Mouse (Mus musculus) spleen, embryonic (tissue): ENCODE measurements around the gene Evi5.
"Not testable (repeated sequence)": the region's sequence is repeated elsewhere in the genome, so short reads cannot be mapped to it uniquely, and the experiment has no call there.

Source experiments
- CTCF ChIA-PET: fragments of 350-600 bp; sonication (Branson Sonifier 250); formaldehyde crosslinking; loops from one replicate; lab custom pipeline; 2022; lab: Charles Lee

Gene Evi5

DNA sequence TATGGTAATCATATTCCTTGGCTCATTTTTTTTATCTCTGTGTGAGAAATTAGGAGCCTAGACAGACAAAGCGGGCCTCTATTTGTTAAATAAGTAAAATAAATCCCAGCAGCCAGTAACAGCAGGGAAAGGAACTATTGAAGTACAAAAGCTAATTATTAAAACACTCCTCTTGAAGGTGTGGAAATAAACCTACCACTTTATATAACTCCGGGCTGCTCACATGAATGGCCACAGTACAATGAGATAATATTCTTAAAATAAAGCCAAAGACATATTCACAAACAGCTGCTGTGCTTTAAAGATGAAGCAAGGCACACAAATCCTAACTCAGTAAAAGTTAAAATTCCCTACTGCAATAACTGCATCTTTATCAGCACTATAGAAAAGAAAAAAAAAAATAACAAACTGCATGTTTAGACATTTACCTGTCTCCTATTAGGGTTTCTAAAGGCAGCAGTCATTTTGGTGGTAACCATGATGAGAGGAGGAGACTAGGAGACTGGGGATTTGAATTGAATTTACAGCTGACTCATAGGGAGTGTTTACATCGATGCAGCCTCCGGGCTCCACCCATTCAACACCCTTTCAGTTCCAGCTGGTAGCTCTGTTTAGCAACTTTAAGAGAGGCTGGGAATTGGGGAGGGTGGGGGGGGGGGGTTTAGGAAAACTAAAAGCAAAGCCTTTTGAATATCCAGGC is at the start of gene Evi5:
Gene Evi5, minus strand, starts transcription at position 547 of the 700 bp plus-strand sequence.
- CTCF ChIA-PET: no interaction called here

DNA sequence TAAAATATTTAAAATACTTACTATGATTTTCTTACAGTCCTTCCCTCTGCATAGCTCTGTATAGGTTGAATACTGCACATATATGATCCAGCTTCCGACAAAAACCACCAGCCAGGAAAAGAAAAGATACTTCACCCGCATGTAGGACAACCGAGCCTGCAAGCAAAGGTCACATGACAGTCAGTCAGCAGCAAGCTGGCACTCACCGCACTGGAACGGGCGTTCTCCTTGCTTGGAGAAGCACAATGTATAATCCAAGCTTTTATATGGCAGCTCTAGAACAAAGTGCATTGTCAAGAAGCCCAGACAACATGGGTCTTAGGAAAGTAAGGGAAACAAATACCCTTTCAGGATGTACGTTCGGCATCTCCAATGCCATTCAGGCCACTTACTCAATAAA is 49.7 kb upstream of the Evi5 start:
- CTCF ChIA-PET: interaction anchor here (0.7 kb wide), 1 partner anchor 66 kb away, joined by 3 read pairs; no protein-coding TSS in a partner anchor

GRCm38 (mm10) chr5:107922836-107923235 is 47.9 kb upstream of the Evi5 start:
- CTCF ChIA-PET: interaction anchor here (0.6 to 2.4 kb wide), 2 partner anchors 63 to 91 kb away, joined by 4 to 9 read pairs; no protein-coding TSS in a partner anchor

GRCm38 (mm10) chr5:107921400-107922252 is 46.7 kb upstream of the Evi5 start:
- CTCF ChIA-PET: interaction anchor here (0.9 to 2.4 kb wide), 5 partner anchors 15 to 83 kb away, joined by 3 to 9 read pairs (median 6); no protein-coding TSS in a partner anchor

DNA sequence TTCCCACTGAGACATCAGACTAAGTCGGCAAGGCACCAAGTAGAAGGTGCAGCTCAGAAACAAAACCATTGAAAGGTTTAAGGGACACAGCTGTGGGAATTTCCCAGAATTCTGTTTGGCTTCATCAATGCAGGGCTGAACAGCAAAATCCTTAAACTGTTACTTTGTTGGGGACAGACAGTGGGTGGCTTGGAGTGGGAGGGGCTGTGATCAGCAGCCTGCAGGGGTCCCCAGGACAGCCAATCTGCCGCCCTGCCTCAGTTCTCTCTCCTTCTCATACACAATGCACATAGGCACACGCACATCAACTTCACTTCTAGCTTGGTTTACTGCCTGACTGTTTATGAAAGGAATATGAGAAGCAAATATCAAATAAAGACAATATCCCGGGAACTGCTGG is 40.4 kb upstream of the Evi5 start:
- CTCF ChIA-PET: no interaction called here

GRCm38 (mm10) chr5:107911012-107911411 is 36.1 kb upstream of the Evi5 start:
- CTCF ChIA-PET: interaction anchor here (0.7 to 0.9 kb wide), 2 partner anchors 11 to 27 kb away, joined by 4 to 6 read pairs; partner anchors contain the start of gene Rpl5

GRCm38 (mm10) chr5:107910084-107910616 is 35.2 kb upstream of the Evi5 start:
- CTCF ChIA-PET: interaction anchor here (0.9 kb wide), 1 partner anchor 27 kb away, joined by 4 read pairs; no protein-coding TSS in a partner anchor

- CTCF ChIA-PET: no interaction called here
Observed at GRCm38 (mm10) chr5:107909668-107910067, 34.8 kb upstream of the Evi5 start.

DNA sequence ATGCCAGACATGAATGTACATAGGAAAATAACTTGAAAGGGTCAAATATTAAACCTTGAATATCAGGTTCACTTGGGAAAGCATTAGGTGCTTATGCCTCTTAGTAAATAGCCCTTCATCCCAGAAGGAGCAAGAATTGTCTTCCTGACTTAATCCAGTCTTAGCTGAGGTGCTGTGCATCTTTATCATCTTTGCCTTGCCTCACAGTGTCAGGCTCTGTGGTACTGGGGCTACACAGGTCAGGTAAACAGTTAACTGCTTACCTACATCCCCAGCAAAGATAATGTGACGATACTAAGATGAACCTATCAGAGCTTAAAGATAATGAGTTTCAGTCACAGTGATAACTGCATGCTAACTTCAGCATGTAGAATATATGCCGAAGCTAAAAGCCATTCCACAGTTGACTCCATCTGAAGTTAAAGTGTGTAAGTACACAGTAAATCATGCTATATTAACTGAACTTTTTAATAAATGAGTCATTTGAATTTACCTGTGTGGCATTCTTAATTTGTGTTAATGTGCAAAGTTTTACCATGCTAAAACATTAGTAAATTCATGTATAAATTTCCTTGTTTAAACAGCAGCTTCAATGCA is 33.7 kb upstream of the Evi5 start:
- CTCF ChIA-PET: interaction anchor here (0.5 kb wide), 1 partner anchor 58 kb away, joined by 3 read pairs; no protein-coding TSS in a partner anchor

- CTCF ChIA-PET: interaction anchor here (0.5 to 0.6 kb wide), 2 partner anchors 9 to 179 kb away, joined by 3 to 5 read pairs; no protein-coding TSS in a partner anchor
Observed at GRCm38 (mm10) chr5:107904325-107904724, 29.4 kb upstream of the Evi5 start.

- CTCF ChIA-PET: no interaction called here
Observed at GRCm38 (mm10) chr5:107901014-107901615, 26.2 kb upstream of the Evi5 start.

DNA sequence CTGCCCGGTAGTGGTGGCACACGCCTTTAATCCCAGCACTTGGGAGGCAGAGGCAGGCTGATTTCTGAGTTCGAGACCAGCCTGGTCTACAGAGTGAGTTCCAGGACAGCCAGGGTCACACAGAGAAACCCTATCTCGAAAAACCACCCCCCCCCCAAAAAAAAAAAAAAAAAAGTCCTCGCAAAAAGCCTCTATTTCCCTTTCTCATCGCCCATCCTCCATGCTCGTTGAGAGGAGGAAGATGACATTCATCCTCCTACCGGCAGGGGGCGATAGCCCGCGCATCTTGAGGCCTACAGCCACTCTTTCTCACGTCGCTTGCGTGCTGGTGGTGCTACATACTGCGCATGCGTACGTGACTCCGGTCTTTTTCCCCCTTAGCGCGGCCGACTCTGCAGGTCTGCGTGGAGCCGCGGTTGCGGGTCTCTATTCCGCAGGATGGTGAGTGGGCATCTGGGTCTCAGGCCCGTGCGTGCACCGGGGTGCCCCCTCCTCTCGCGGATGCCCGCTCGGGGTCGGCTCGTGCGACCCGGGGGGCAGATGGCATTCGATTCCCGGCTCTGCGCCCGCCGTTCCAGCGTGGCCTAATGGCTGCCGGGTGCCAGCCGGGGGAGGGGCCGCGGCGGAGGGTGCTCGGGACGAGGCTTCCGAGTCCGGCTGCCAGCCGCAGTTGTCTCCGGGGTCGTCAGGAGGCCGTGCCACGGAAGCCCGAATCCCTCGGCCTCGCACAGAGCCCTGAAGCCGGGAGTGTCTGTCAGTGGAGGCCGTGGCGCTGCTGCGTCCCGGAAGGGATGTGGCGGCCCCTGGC is 25.5 kb upstream of the Evi5 start, which contains the start of gene Rpl5:
Gene Rpl5, plus strand, starts transcription at position 297 of the 808 bp plus-strand sequence.
- CTCF ChIA-PET: interaction anchor here (0.6 kb wide), 1 partner anchor 11 kb away, joined by 6 read pairs; no protein-coding TSS in a partner anchor

DNA sequence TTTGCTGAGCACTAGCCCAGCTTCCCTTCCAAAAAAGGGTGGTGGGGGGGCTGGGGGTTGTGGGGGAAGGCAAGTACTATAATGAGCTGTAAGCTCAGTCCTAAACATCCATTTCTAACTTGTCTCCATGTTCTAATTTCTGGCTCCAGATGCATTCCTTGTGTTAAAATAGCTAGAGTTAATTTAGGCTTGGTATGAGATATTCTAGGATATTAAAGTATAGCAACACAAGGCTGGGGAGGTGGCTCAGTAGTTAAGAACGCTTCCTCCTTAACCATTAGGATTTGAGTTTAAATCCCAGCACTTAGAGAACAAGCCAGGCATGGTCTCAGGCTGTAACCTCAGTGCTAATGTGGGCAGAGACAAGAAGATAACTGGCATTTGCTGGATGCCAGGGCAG is 21.4 kb upstream of the Evi5 start:
- CTCF ChIA-PET: interaction anchor here (0.7 kb wide), 1 partner anchor 277 kb away, joined by 3 read pairs; no protein-coding TSS in a partner anchor

DNA sequence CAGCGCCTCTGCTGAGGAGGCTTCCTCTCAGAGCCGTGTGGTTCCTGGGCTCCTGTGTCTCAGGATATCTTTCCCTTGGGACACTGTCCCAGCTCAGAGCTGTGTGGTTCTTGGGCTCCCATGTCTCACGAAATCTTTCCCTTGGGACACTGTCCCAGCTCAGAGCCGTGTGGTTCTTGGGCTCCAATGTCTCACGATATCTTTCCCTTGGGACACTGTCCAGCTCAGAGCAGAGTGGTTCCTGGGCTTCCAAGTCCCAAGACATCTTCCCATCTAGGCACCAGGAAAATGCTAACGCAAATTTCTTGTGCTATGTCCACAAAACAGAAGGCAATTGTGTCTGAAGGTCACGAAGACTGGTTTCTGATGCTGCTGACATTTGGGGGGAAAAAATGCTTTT is 19.8 kb upstream of the Evi5 start:
- CTCF ChIA-PET: interaction anchor here (0.6 kb wide), 1 partner anchor 105 kb away, joined by 12 read pairs; no protein-coding TSS in a partner anchor

DNA sequence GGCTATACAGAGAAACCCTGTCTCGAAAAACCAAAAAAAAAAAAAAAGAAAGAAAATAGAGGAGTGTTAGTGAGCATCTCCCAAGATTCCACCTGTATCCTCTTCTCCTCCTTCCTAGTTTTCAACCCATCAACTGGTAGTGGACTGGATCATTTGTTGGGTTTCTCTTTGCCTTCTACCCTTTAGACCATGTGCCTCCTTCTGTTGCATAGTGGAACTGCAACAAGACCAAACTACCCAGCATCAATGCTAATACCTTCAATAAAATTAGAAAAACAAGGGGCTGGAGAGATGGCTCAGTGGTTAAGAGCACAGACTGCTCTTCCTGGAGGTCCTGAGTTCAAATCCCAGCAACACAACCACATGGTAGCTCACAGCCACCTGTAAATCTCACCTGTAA is 16.6 kb upstream of the Evi5 start:
- CTCF ChIA-PET: not testable (repeated sequence)

DNA sequence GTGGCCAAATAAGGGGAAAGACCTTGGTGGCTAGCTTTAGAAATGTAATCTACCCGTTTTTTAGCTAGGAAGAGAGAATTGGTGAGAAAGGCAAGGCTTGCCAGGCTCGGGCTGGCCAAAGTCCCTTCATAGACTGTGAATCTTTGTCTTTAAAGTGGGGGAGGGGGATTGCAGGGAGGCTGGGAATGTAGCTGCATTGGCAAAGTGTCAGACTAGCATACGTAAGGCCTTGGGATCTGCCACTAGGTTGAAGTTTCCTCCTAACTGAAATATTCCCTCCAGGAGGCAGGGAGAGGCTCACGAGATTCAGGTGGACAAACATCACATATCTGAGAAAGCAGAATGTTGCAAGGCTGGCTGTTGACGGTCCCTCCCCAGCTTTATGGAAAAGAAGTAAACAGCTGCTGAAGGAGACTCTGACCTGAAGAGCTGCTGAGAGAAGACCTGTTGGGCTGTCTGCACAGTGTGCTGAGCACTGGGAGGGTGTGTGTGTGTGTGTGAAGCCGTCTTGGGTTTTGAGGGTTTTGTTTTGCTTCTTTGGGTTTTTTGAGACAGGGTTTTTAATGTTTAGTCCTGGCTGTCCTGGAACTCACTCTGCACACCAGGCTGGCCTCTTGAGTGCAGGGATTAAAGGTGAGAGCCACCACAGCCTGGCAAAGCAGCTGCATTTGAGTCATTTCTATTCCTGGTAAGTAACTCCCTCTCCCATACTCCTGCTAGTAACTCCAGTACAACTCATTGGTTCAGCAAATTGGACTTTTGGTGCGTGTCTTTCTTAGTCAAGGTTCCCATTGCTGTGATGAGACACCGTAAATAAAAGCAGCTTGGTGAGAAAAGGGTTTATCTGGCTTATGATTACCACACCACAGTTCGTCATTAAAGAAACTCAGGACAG is 15.3 kb upstream of the Evi5 start:
- CTCF ChIA-PET: interaction anchor here (0.6 kb wide), 1 partner anchor 33 kb away, joined by 5 read pairs; no protein-coding TSS in a partner anchor

DNA sequence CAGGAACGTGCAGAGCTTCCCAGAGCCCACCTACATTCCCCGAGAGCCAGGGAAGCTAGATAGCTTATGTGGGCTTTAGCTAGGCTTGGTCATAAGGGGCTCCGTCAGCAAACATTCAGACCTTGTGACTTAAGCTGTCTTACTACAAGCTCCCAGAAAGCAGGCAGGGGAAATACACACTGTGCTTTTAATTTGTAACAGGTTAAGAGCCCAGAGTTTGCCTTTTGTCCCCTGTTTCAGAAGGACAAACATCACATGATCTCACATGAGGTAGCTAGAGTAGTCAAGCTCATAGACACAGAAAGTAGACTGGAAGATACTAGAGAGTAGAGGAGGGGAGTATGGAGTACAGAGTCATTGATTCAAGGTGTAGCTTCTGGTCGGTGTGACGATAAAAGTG is 5.8 kb upstream of the Evi5 start:
- CTCF ChIA-PET: interaction anchor here (0.6 kb wide), 1 partner anchor 316 kb away, joined by 3 read pairs; no protein-coding TSS in a partner anchor

- CTCF ChIA-PET: interaction anchor here (0.7 kb wide), 2 partner anchors 20 to 93 kb away, joined by 3 to 9 read pairs; no protein-coding TSS in a partner anchor
Observed at GRCm38 (mm10) chr5:107877053-107877452, 2.1 kb upstream of the Evi5 start.

- CTCF ChIA-PET: no interaction called here
Observed at GRCm38 (mm10) chr5:107875261-107875611, 329 bp upstream of the Evi5 start.
